Mouse (Mus musculus) midbrain, embryonic 10.5 days (tissue): ENCODE measurements around the gene Themis3. TPM values are rescaled to one million over a fixed set of nuclear protein-coding genes. Genes with fewer than 3 reads are reported as not detected.

Experiments
- DNase-seq: peaks from one replicate; pipeline ENCODE4 v3.0.0-alpha.2; 2017; ENCODE audit warnings: low spot score
- H3K27ac ChIP-seq: fragments of 300-500 bp; sonication (generic); replicated peaks from 2 replicates; pipeline ENCODE4 v1.5.1; 2016; ENCODE audit warnings: mild to moderate bottlenecking
- H3K27me3 ChIP-seq: fragments of 300-500 bp; sonication (generic); 2 replicates; pipeline ENCODE4 v1.6.1; 2016; ENCODE audit warnings: low read depth, mild to moderate bottlenecking; ENCODE audit not compliant: poor library complexity, severe bottlenecking
- H3K36me3 ChIP-seq: fragments of 300-500 bp; sonication (generic); 2 replicates; pipeline ENCODE4 v1.6.1; 2016; ENCODE audit warnings: mild to moderate bottlenecking, moderate library complexity
- H3K4me1 ChIP-seq: fragments of 300-500 bp; sonication (generic); 2 replicates; pipeline ENCODE4 v1.6.1; 2016
- H3K4me3 ChIP-seq: fragments of 300-500 bp; sonication (generic); 2 replicates; pipeline ENCODE4 v1.5.1; 2016; ENCODE audit warnings: mild to moderate bottlenecking, moderate library complexity
- H3K9me3 ChIP-seq: fragments of 300-500 bp; sonication (generic); replicated peaks from 2 replicates; pipeline ENCODE4 v1.6.1; 2016; ENCODE audit warnings: mild to moderate bottlenecking
- WGBS: fragments of 180-500 bp; shearing (Covaris S2); methylation state at CpG from one replicate; pipeline ENCODE4 v1.1.7; 2016; 5-methylcytosine and 5-hydroxymethylcytosine counted together
- polyA plus RNA-seq: library from polyadenylated mRNA; unstranded; fragments of >200 nt; fragmentation: Nextera tagmentation; extraction: Ambion mirVana; gene quantifications from 2 replicates; pipeline ENCODE4 v1.2.1, GENCODE M21; 2016

Themis3 gene
- not detected in 2 replicates for polyA plus RNA-seq

- H3K9me3 ChIP-seq, result no peaks in the 10 kb centered on the region
- no peak within 1 kb of the TSS for H3K27ac ChIP-seq
- H3K4me3 ChIP-seq, result no peak within 1 kb of the TSS
- no peak for DNase-seq
- H3K27me3 ChIP-seq, result no peaks in the 10 kb centered on the region
- H3K36me3 ChIP-seq, result no peaks in the 10 kb centered on the region
- no peaks in the 10 kb centered on the region for H3K4me1 ChIP-seq
- 81% methylated on average over 5 of the region's 5 CpGs for WGBS
Measured at GRCm38 (mm10) chr17:66594435-66594834, at the start of gene Themis3. Gene Themis3, minus strand, starts transcription at chr17:66594621.

GRCm38 (mm10) chr17:66637951-66638722, 43.7 kb upstream of the Themis3 start:
- 87% methylated on average over 7 of the region's 7 CpGs for WGBS
- H3K36me3 ChIP-seq, result no peaks in the 10 kb centered on the region
- H3K27me3 ChIP-seq, result no peaks in the 10 kb centered on the region
- H3K4me1 ChIP-seq, result no peaks in the 10 kb centered on the region
- H3K27ac ChIP-seq, result no peak overlapping the region
- H3K9me3 ChIP-seq, result no peaks in the 10 kb centered on the region
- DNase-seq, result no peak
- H3K4me3 ChIP-seq, result no peak overlapping the region

GRCm38 (mm10) chr17:66619996-66620656, 25.7 kb upstream of the Themis3 start:
- H3K4me3 ChIP-seq, result no peak overlapping the region

GRCm38 (mm10) chr17:66619255-66619826, 24.9 kb upstream of the Themis3 start:
- H3K27me3 ChIP-seq, result no peaks in the 10 kb centered on the region
- WGBS, result 91% methylated on average over 3 of the region's 3 CpGs

More at GRCm38 (mm10) chr17:66619996-66620656, 25.7 kb upstream of the Themis3 start:
- Histone ChIP-seq H3K4me1 (no peaks in the 10 kb centered on the region), H3K36me3 (no peaks in the 10 kb centered on the region), H3K27me3 (no peaks in the 10 kb centered on the region), H3K27ac (no peak overlapping the region), H3K9me3 (no peaks in the 10 kb centered on the region)
- DNase-seq, result no peak
- WGBS, result 88% methylated on average over 13 of the region's 13 CpGs

GRCm38 (mm10) chr17:66610032-66610431, 15.6 kb upstream of the Themis3 start:
- no peaks in the 10 kb centered on the region for H3K9me3 ChIP-seq
- H3K4me1 ChIP-seq, result no peaks in the 10 kb centered on the region
- H3K27ac ChIP-seq, result no peak overlapping the region
- H3K36me3 ChIP-seq, result no peaks in the 10 kb centered on the region
- H3K4me3 ChIP-seq, result no peak overlapping the region
- no peak for DNase-seq
- H3K27me3 ChIP-seq, result no peaks in the 10 kb centered on the region

More at GRCm38 (mm10) chr17:66619255-66619826, 24.9 kb upstream of the Themis3 start:
- DNase-seq, result no peak
- Histone ChIP-seq H3K9me3 (no peaks in the 10 kb centered on the region), H3K4me3 (no peak overlapping the region), H3K36me3 (no peaks in the 10 kb centered on the region), H3K4me1 (no peaks in the 10 kb centered on the region), H3K27ac (no peak overlapping the region)

- Histone ChIP-seq H3K4me1 (0 out of 2 replicates have a peak, but pooled peaks cover 7% of the 10 kb centered on the region), H3K9me3 (no peaks in the 10 kb centered on the region), H3K4me3 (no peak overlapping the region), H3K27me3 (no peaks in the 10 kb centered on the region), H3K27ac (no peak overlapping the region), H3K36me3 (no peaks in the 10 kb centered on the region)
- 69% methylated on average over 5 of the region's 5 CpGs for WGBS
- DNase-seq, result no peak
Measured at GRCm38 (mm10) chr17:66604931-66605330, 10.5 kb upstream of the Themis3 start.

- no peak for DNase-seq
- H3K4me3 ChIP-seq, result no peak overlapping the region
- 0 out of 2 replicates have a peak, but pooled peaks cover 7% of the 10 kb centered on the region for H3K4me1 ChIP-seq
- no peaks in the 10 kb centered on the region for H3K27me3 ChIP-seq
- H3K27ac ChIP-seq, result no peak overlapping the region
- whole genome bisulfite sequencing, result 97% methylated on average over 2 of the region's 2 CpGs
- no peaks in the 10 kb centered on the region for H3K36me3 ChIP-seq
- no peaks in the 10 kb centered on the region for H3K9me3 ChIP-seq
Measured at GRCm38 (mm10) chr17:66601171-66601570, 6.8 kb upstream of the Themis3 start.

GRCm38 (mm10) chr17:66595867-66596266, 1.4 kb upstream of the Themis3 start:
- no peak for DNase-seq
- Histone ChIP-seq H3K4me3 (no peak overlapping the region), H3K4me1 (no peaks in the 10 kb centered on the region), H3K27ac (no peak overlapping the region), H3K27me3 (no peaks in the 10 kb centered on the region), H3K36me3 (no peaks in the 10 kb centered on the region), H3K9me3 (no peaks in the 10 kb centered on the region)
- 87% methylated on average over 3 of the region's 3 CpGs for WGBS

- no peak for DNase-seq
- Histone ChIP-seq H3K9me3 (no peaks in the 10 kb centered on the region), H3K27me3 (no peaks in the 10 kb centered on the region), H3K4me1 (no peaks in the 10 kb centered on the region), H3K36me3 (no peaks in the 10 kb centered on the region), H3K4me3 (no peak overlapping the region), H3K27ac (no peak overlapping the region)
Measured at GRCm38 (mm10) chr17:66595256-66595655, 835 bp upstream of the Themis3 start.

GRCm38 (mm10) chr17:66590353-66591075, 3.9 kb downstream of the Themis3 start:
- 77% methylated on average over 9 of the region's 9 CpGs for WGBS
- no peak for DNase-seq
- Histone ChIP-seq H3K9me3 (no peaks in the 10 kb centered on the region), H3K4me1 (no peaks in the 10 kb centered on the region), H3K36me3 (no peaks in the 10 kb centered on the region), H3K27ac (no peak overlapping the region), H3K4me3 (no peak overlapping the region), H3K27me3 (no peaks in the 10 kb centered on the region)

GRCm38 (mm10) chr17:66589864-66590263, 4.6 kb downstream of the Themis3 start:
- no peak overlapping the region for H3K4me3 ChIP-seq
- no peaks in the 10 kb centered on the region for H3K36me3 ChIP-seq
- no peak overlapping the region for H3K27ac ChIP-seq
- WGBS, result 82% methylated on average over 8 of the region's 8 CpGs
- no peak for DNase-seq
- no peaks in the 10 kb centered on the region for H3K9me3 ChIP-seq
- no peaks in the 10 kb centered on the region for H3K27me3 ChIP-seq
- H3K4me1 ChIP-seq, result no peaks in the 10 kb centered on the region

GRCm38 (mm10) chr17:66586741-66587140, 7.7 kb downstream of the Themis3 start:
- WGBS, result 94% methylated on average over 10 of the region's 10 CpGs
- H3K27me3 ChIP-seq, result no peaks in the 10 kb centered on the region

More at GRCm38 (mm10) chr17:66586741-66587140, 7.7 kb downstream of the Themis3 start:
- no peaks in the 10 kb centered on the region for H3K4me1 ChIP-seq
- H3K9me3 ChIP-seq, result peaks cover 4% of the 10 kb centered on the region; the same call in 1 of the 2 replicates
- no peak overlapping the region for H3K27ac ChIP-seq
- no peak overlapping the region for H3K4me3 ChIP-seq
- no peaks in the 10 kb centered on the region for H3K36me3 ChIP-seq
- DNase-seq, result no peak
